Mouse (Mus musculus) liver (tissue): Measurements from ENCODE around the gene Nudt22.

Experiments
- DNase-seq: peaks from one replicate; pipeline ENCODE4 v3.0.0-alpha.2; 2020; ENCODE audit warnings: mixed read lengths

Gene Nudt22

DNA sequence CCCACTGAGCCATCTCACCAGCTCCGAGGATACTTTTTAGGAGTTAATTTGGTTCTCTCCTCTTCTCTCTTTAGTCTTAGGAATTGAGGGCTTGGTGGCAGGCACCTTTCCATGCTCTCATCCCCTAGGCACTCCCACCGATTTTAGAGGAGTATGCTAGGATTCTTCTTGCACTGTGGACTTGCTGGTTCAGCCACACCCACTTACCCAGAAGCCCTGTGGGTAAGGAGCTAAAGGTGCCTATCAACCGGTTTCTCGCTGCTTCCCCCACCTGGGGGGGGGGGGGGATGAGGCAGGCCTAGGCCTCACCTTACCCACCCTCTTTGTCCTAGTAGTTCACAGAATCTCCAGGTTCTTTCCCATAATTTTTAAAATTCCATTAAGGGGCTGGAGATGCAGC, 48.2 kb downstream of the Nudt22 start:
- no peak for DNase-seq

DNA sequence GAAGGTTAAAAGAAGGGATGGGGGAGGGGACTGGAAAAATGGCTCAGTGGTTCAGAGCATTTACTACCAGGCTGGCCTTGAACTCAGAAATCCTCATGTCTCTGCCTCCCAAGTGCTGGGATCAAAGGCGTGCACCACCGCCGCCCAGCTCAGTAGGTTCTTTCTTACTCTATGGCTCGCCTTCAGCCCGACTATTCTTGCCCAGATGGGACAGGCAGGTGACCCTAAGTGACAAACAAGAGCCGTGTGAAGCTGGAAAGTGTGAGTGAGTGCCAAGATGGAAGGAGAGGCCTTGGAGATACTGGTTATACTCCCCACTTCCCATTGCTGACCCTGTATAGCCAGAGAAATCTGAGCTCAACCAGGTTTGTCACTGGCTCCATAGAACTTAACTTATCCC, 52.2 kb downstream of the Nudt22 start:
- DNase-seq: no peak
